Mouse (Mus musculus) ovary, postnatal 14 days (tissue): ENCODE data around the gene Cntfr.
"Not testable (repeated sequence)": the region's sequence is repeated elsewhere in the genome, so short reads cannot be mapped to it uniquely, and the experiment has no call there.

ENCODE experiments used
- DNase-seq: peaks from one replicate; pipeline ENCODE4 v3.0.0; 2022; ENCODE audit warnings: low spot score

Cntfr gene

GRCm38 (mm10) chr4:41710229-41710628 is 13.3 kb upstream of the Cntfr start:
- DNase-seq: no peak

DNA sequence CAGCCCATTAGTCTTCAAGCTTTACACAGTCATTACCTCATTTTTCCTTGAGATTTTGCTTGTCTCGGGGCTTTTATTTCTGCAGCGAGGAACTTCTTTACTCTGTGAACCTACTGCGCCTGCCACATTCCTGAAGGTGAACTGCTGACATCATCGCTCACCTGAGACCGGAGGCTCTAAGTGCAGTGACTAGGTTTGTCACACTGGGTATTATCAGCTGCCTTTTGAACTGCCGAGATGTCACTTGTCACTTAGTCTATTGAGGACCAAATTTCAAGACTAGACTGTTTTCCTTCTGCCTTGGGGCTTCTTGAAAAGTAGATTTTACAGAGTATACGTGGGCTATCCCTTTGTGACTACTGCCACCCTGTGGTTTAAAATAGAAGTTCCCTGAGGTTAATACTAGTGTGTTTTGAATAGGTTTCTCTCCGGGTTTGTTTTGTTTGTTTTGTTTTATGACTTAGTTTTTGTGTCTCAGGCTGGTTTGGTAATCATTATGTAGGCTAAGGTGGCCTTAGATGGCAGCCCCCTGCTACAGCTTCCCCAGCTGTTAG is 11.4 kb upstream of the Cntfr start:
- no peak for DNase-seq

GRCm38 (mm10) chr4:41707011-41707535 is 10.2 kb upstream of the Cntfr start:
- DNase-seq: peak; percentile 43

GRCm38 (mm10) chr4:41705922-41706754 is 9.2 kb upstream of the Cntfr start:
- no peak for DNase-seq

GRCm38 (mm10) chr4:41704651-41705050 is 7.8 kb upstream of the Cntfr start:
- DNase-seq: no peak

- DNase-seq: not testable (repeated sequence)
Observed at GRCm38 (mm10) chr4:41702226-41702625, 5.3 kb upstream of the Cntfr start.

DNA sequence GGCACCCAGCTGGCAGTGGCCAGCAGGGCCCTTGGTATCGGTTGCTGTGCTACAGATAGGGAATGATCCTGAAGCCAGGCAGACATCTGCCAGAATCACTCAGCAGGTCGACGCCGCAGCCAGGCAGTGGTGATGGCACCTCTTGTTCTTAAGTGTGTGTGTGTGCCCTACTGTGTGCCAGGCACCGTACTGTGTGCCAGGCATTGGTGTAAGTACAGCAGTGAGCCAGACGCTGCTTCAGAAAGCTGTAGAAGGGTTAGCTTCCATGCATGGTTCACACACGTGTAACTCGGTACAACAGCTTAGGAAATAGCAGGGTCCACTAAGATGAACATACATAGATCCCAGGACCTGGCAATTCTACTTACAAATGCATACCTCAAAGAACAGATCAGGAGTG is 3.3 kb upstream of the Cntfr start:
- not testable (repeated sequence) for DNase-seq

GRCm38 (mm10) chr4:41699783-41700182 is 2.9 kb upstream of the Cntfr start, which contains the start of gene Il11ra1:
Gene Il11ra1 (plus strand): TSS chr4:41699989.
- DNase-seq: not testable (repeated sequence)

DNA sequence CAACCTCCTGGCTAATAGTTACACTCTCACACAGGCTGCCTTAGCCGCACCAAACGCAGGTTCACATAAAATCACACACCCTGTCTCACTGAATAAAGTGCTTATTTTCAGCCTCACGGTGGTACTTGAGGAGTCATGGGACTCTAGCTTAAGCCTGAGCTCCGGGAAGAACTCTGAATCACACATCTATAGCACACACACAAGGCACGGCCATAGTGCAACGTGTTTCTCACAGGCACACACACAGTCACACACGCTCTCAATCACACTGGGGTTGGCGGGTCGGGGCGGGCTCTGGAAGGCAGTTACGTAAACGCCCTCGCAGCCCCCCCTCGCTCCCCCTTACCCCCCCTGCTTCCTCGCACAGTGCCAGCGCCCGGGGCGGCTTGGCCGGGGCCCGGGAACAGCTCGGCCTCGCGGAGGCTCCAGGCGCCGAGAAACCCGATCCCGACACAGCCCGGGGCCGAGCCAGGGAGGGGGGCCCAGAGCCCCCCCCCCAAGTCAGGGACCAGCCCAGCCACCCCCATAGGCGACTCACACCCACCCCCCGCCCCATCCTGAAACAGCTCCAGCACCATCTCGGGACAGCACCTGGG is 1.6 kb upstream of the Cntfr start:
- not testable (repeated sequence) for DNase-seq

- not testable (repeated sequence) for DNase-seq
Observed at GRCm38 (mm10) chr4:41696452-41696851, 437 bp downstream of the Cntfr start.

- not testable (repeated sequence) for DNase-seq
Observed at GRCm38 (mm10) chr4:41695800-41696199, 1.1 kb downstream of the Cntfr start.

- DNase-seq: not testable (repeated sequence)
Observed at GRCm38 (mm10) chr4:41693511-41693910, 3.4 kb downstream of the Cntfr start.

GRCm38 (mm10) chr4:41690014-41690413 is 6.9 kb downstream of the Cntfr start:
- not testable (repeated sequence) for DNase-seq

GRCm38 (mm10) chr4:41688562-41688961 is 8.3 kb downstream of the Cntfr start:
- DNase-seq: not testable (repeated sequence)

DNA sequence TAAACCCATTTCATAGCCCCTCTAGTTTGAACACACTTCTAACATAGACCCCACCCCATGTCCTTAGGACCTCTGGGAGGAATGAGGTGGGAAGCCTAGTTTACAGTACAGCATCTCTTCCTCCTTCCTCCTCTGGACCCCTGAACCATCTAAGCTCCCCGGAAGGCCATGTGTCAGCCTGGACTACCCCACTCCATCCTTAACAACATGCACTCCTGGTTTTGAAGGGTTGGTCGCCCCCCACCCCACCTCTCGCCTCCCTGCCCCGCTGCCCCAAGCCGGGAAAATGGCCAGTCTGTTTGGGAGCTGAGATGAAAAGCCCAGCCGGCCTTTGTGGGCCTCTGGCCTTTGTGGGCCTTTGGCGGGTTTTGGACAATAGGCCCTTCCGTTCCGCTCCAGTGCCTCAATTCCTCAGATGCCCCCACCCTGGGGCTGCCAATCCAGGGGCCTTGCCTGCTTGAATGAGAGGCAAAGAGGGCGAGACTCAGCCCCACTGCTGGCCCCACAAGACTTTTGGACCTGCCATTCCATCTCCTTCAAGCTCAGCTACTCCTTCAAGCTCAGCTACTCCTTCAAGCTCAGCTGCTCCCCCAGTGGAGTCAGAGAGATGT is 10.9 kb downstream of the Cntfr start:
- DNase-seq: not testable (repeated sequence)

DNA sequence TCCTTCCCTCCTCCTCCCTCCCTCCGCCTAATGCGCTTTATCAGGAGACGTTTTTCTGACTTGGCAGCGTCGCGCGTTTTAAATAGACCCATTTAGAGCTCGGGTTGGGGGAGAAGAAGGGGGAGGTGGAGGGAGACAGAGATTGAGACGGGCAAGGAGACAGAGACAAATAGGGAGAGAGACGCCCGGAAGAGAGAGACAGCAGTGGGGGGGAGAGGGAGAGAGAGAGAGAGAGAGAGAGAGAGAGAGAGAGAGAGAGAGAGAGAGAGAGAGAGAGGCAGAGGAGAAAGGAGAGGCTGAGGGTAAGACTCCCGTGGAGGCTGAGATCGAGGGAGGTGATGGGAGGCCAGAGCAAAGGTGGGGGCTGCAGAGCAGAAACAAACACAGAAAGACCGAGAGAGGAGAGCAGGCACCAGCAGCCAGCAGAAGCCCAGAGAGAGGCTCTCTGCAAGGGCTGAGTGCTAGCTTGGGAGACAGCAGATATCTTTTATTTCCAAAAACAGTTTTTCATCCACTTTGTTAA is 11.9 kb downstream of the Cntfr start:
- not testable (repeated sequence) for DNase-seq

DNA sequence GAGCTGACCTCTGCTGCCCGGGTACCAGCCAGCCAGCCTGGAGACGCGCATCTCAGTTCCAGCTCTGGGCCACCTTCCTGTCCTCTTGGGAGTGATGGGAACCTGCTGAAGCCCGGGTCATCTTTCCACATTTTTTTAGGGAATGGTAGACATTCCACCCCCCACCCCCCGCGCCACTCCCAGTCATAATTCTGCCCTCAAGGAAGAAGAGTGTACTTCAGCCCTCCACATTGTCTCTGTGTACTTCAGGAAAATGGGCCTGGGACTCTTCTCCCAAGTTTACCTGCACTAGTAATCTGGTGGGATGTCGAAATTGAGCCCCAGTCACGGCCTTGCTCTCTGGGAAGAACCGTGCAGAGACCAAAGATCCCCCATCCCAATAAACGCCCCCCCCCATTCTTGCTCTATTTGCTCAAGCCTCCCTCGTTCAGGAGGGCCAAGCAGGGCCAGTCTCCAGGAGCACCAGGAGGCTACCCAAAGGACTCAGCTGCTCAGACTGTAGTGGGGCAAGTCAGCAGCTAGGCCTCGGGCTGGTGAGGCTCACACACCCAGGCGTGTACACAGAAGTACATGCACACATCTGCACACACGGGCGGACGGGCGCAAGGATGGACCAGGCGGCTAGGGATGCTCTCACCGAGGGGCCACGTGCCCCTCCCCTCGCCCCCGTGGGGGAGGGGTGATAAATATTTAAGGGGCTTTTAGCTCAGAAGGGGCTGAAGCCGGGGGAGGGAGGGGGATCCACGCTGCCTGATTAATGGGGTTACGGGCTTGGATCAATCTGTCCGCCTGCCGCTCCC is 12.6 kb downstream of the Cntfr start:
- not testable (repeated sequence) for DNase-seq

GRCm38 (mm10) chr4:41683303-41683702 is 13.6 kb downstream of the Cntfr start:
- DNase-seq: not testable (repeated sequence)

- DNase-seq: no peak
Observed at GRCm38 (mm10) chr4:41682789-41683188, 14.1 kb downstream of the Cntfr start.

- no peak for DNase-seq
Observed at GRCm38 (mm10) chr4:41681947-41682346, 14.9 kb downstream of the Cntfr start.

DNA sequence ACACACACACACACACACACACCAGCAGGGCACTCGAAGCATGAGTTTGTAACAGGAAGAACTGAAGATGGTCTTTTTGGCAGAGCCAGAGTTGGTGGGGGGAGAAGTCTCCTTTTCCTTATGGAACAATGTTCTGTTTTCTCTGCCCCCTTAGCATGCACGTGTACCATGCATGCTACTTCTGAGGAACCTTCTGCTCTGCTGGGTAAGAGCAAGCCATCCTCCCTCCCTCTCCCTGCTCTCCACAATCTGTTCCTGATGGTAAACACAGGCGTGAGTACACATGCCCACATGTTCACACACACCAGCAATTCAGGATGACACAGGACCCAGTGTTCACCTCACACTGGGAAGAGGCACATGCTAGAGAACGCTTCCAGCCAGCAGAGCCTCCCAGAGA is 15.7 kb downstream of the Cntfr start:
- no peak for DNase-seq
